Mouse (Mus musculus) hindbrain, postnatal 0 days (tissue): Measurements from ENCODE around the gene Grcc10. TPM values are rescaled to one million over a fixed set of nuclear protein-coding genes. Genes with fewer than 3 reads are reported as not detected.

Experiments
- ATAC-seq: fragments of 200-750 bp; cut with Nextera tagmentation; 2 replicates; pipeline ENCODE4 v1.8.0; 2017; ENCODE audit warnings: mild to moderate bottlenecking, moderate TSS enrichment, moderate library complexity
- DNase-seq: peaks from one replicate; pipeline ENCODE4 v3.0.0-alpha.2; 2015; ENCODE audit warnings: low spot score
- H3K27ac ChIP-seq: fragments of 300-500 bp; sonication (generic); 2 replicates; pipeline ENCODE4 v1.5.1; 2014; ENCODE audit warnings: mild to moderate bottlenecking
- H3K27me3 ChIP-seq: fragments of 300-500 bp; sonication (generic); 2 replicates; pipeline ENCODE4 v1.6.1; 2014; ENCODE audit warnings: low read length, mixed read lengths; ENCODE audit not compliant: insufficient read depth
- H3K36me3 ChIP-seq: fragments of 300-500 bp; sonication (generic); 2 replicates; pipeline ENCODE4 v1.6.1; 2014; ENCODE audit warnings: low read length, mixed read lengths; ENCODE audit not compliant: insufficient read depth
- H3K4me1 ChIP-seq: fragments of 300-500 bp; sonication (generic); 2 replicates; pipeline ENCODE4 v1.6.1; 2014; ENCODE audit warnings: antibody characterized with exemption, low read length, mixed read lengths; ENCODE audit not compliant: insufficient read depth
- H3K4me2 ChIP-seq: fragments of 300-500 bp; sonication (generic); 2 replicates; pipeline ENCODE4 v1.6.1; 2014; ENCODE audit warnings: low read depth, mild to moderate bottlenecking, low read length, moderate library complexity, mixed read lengths
- H3K4me3 ChIP-seq: fragments of 300-500 bp; sonication (generic); 2 replicates; pipeline ENCODE4 v1.5.1; 2014; ENCODE audit warnings: low read length
- H3K9ac ChIP-seq: fragments of 300-500 bp; sonication (generic); replicated peaks from 2 replicates; pipeline ENCODE4 v1.6.1; 2014; ENCODE audit warnings: mild to moderate bottlenecking, low read length, moderate library complexity, mixed read lengths
- H3K9me3 ChIP-seq: fragments of 300-500 bp; sonication (generic); 2 replicates; pipeline ENCODE4 v1.6.1; 2016; ENCODE audit warnings: low read length, mixed read lengths
- CTCF ChIP-seq: IDR thresholded peaks from 2 replicates; pipeline ENCODE4 v1.5.1; 2016; ENCODE audit warnings: antibody characterized with exemption, control low read depth, low read depth
- WGBS: fragments of 180-500 bp; shearing (Covaris S2); extraction: QIAGEN DNeasy Blood & Tissue Kit; methylation state at CpG from one replicate; pipeline ENCODE4 v1.1.7; 2014; 5-methylcytosine and 5-hydroxymethylcytosine counted together
- polyA plus RNA-seq: library from polyadenylated mRNA; unstranded; fragments of >200 nt; fragmentation: Nextera tagmentation; extraction: Ambion mirVana; gene quantifications from 2 replicates; pipeline ENCODE4 v1.2.1, GENCODE M21; 2015
- total RNA-seq: library from RNA; depleted of rRNA; stranded (reverse); fragments of >200 nt; gene quantifications from 2 replicates; pipeline ENCODE4 v1.2.3, GENCODE M21; 2014

Grcc10 gene
- total and polyA plus RNA-seq, 2 experiments from 2014 or later: 212 to 643 TPM

DNA sequence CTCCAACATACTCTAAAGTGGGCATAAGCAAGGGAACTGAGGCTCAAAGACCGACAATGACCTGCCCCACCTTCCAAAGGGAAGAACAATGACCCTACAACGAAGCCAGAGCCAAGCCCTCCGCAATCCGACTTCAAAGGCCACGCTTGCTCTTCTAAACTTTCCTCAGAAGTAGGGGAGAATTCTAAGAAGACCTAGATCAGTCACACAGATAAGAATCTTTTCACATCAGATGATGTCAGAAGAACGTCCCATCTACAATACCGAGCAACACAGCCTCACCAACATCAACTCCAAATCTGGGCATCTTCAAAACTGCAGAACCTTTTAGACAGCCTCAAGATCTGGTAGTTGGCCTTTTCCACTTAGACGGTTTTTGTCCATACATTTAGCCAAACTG is 9.2 kb upstream of the Grcc10 start:
- Histone ChIP-seq H3K4me1 (peaks cover 24% of the 10 kb centered on the region), H3K9me3 (no peaks in the 10 kb centered on the region), H3K27ac (no peak overlapping the region), H3K9ac (no peak overlapping the region), H3K4me2 (no peak overlapping the region), H3K36me3 (peaks cover 15% of the 10 kb centered on the region), H3K27me3 (no peaks in the 10 kb centered on the region), H3K4me3 (no peak overlapping the region)
- 83% methylated on average over 8 of the region's 8 CpGs for WGBS
- no peak for TF ChIP-seq CTCF
- no peak for ATAC-seq
- DNase-seq: no peak

DNA sequence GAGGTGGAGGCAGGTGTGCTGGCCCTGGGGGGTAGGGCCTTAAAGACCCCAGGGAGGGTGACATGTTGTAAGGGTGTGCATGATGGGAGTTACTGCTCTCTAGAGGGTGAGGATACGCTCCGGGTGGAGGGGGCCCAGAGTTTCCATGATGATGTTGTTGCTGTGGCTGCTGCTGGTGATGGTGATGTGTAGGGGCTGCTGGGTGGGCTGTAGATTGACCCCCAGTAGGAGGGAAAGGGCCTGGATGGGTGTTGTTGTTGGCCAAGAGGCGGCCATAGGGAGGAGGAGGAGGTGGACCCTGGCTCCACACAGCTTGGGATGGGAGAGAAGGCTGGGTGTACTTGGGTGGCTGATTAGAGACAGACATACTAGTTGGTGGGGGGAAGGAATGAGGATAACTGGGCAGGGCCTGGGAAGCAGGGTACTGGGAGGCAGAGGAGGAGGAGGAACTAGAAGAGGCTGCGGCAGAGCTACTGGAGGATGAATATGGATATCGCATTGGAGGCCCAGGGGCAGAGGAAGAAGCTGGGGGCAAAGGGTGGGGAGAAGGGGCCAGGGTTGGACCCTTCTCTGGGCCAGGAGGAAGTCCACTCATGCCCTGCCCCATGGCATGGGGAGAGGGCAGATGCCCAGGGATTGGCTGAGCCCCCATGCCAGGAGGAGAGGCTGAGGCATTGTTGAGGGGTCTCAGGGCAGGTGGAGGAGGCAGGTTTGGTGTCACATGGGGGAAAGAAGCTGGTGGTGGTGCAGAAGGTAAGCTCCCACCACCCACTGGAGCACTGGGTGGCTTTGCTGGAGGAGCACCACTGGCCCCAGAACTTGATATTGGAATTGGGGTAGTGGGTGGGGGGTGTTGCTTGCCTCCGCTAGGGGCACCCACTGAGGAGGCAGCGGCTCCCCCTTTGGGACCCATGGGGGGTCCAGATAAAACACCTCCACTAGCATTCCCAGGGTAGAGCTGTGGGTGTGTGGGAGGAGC is 5.8 kb upstream of the Grcc10 start:
- ATAC-seq: no peak; the same call in 1 of the 2 replicates
- Histone ChIP-seq H3K4me1 (peaks cover 6% of the 10 kb centered on the region; the same call in 1 of the 2 replicates), H3K27me3 (no peaks in the 10 kb centered on the region), H3K4me3 (no peak overlapping the region), H3K4me2 (peak overlapping the region; percentile 96), H3K27ac (peak overlapping the region; percentile 87; the same call in 1 of the 2 replicates), H3K9me3 (no peaks in the 10 kb centered on the region), H3K36me3 (peaks cover 25% of the 10 kb centered on the region), H3K9ac (peak overlapping the region; percentile 78; the same call in 1 of the 2 replicates)
- TF ChIP-seq CTCF: no peak
- DNase-seq: no peak
- WGBS: 86% methylated on average over 7 of the region's 7 CpGs

DNA sequence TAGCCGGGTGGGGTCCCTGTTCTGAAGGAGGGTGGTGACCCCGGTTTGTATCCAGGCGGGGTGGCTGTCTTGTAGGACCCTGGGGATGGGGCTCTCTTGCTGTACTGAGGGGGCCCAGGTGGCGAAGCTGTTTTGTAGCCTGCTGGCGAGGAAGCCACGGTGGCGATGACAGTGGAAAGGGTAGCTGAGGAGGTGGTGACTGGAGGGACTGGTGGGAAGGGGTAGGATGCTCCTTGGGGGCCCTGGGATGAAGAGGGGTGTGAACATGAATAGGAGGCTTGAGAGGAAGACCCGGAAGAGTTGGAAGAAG is 5.1 kb upstream of the Grcc10 start:
- peak overlapping the region; percentile 87 for H3K27ac ChIP-seq
- 0 out of 2 replicates have a peak, but pooled peaks have one; percentile 0 for TF ChIP-seq CTCF
- H3K4me3 ChIP-seq: peak overlapping the region; percentile 45
- peak overlapping the region; percentile 78 for H3K9ac ChIP-seq
- H3K4me2 ChIP-seq: peak overlapping the region; percentile 96
- H3K36me3 ChIP-seq: peaks cover 25% of the 10 kb centered on the region
- 14% methylated on average over 8 of the region's 8 CpGs for WGBS
- no peaks in the 10 kb centered on the region for H3K27me3 ChIP-seq
- ATAC-seq (peak; percentile 1), DNase-seq (no peak)
- peaks cover 6% of the 10 kb centered on the region; the same call in 1 of the 2 replicates for H3K4me1 ChIP-seq
- H3K9me3 ChIP-seq: no peaks in the 10 kb centered on the region

DNA sequence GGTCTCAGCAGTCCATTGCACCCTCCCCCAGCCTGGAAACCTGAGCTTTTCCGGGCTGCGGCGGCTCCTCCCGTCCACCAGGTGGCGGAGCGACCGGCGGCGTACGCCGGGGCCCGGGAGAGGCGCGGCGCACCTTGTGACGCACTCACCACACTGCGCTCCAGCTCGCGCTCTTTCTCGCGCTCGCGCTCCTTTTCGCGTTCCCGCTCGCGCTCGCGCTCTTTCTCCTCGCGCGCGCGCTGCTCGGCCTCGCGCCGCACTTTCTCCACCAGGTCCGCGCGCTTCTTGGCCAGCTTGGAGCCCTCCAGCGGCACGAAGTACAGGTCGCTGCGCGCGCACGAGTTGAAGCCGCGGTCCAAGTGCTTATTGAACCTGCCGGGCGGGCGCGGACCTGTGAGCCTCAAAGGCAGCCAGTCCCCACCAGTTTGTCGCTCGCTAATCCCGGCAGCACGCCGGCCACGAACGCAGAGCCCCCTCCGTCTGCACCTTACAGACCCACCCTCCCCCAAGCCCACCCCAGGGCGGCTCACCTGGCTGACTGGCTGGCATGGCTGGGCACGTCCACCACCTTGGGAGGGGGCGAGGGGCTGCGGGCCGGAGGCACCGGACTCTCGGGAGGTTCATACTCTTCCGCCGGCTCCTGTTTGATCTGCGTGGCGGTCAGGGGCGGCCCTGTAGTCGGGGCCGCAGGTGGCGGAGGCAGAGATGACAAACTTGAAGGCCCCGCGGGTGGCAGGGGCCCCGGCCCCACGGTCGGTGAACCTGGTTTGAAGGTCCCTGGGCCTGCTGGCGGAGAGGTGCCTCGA is 4.5 kb upstream of the Grcc10 start:
- peak; percentile 88 for ATAC-seq
- Histone ChIP-seq H3K4me2 (peak overlapping the region; percentile 96), H3K27me3 (no peaks in the 10 kb centered on the region), H3K9ac (peak overlapping the region; percentile 78), H3K9me3 (no peaks in the 10 kb centered on the region), H3K4me1 (peaks cover 6% of the 10 kb centered on the region; the same call in 1 of the 2 replicates), H3K36me3 (peaks cover 25% of the 10 kb centered on the region), H3K4me3 (peak overlapping the region; percentile 45), H3K27ac (peak overlapping the region; percentile 87)
- DNase-seq: peak; percentile 99
- WGBS: under 1% methylated on average over 85 of the region's 85 CpGs
- peak; percentile 75 for TF ChIP-seq CTCF

DNA sequence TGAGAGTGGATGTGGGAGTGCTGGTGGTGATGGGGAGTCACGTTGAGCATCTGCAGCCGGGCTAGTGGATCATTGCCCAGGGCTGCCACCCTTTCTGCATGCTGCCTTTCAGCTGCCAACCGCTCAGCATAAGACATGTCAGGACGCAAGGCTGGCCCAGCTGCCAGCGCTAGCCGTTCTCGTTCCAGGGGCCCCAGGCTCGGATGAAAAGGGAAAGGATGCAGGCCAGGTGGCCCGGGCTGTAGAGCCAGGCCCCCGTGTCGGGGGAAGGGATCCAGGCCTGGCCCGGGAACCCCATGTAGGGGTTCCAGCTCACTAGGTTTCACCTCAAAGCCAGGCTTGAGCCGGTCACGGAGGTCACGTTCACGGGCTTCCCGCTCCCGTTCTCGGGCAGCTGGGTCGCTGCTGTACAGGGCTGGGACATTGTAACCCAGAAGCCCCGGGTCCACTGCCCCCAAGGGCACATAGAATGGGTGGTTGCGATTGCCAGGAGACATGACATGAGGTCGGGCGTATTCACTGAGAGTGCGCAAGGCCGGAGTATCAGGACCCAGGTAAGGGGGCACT is 3.7 kb upstream of the Grcc10 start:
- no peaks in the 10 kb centered on the region for H3K9me3 ChIP-seq
- no peak for TF ChIP-seq CTCF
- no peak for DNase-seq
- peak overlapping the region; percentile 69; the same call in 1 of the 2 replicates for H3K27ac ChIP-seq
- H3K4me1 ChIP-seq: peaks cover 9% of the 10 kb centered on the region; the same call in 1 of the 2 replicates
- H3K27me3 ChIP-seq: no peaks in the 10 kb centered on the region
- H3K4me3 ChIP-seq: peak overlapping the region; percentile 45; the same call in 1 of the 2 replicates
- H3K36me3 ChIP-seq: peaks cover 25% of the 10 kb centered on the region
- 0 out of 2 replicates have a peak overlapping the region, but pooled peaks have one; percentile 23 for H3K9ac ChIP-seq
- WGBS: 67% methylated on average over 26 of the region's 26 CpGs
- no peak for ATAC-seq
- peak overlapping the region; percentile 96 for H3K4me2 ChIP-seq

DNA sequence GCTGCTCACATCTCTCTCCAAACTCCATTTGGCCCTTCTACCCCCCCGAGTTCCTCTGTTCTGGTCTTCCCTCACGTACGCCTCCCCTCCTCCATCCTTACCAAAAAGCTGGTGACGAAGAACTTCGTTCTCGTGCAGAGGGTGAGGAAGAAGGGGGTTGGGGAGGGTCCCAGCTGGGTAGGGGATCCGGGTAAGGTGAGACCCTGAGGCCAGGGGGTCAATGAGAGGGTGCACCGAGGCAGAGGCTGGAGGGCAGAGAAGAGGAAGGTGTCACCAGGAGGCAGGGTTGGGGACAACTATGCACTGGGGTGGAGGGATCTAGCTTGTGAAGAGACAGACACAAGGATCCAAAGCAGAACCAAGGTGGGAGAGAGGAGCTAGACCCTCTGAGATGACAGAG is 2.5 kb upstream of the Grcc10 start:
- Histone ChIP-seq H3K4me3 (no peak overlapping the region), H3K27ac (no peak overlapping the region), H3K36me3 (peaks cover 25% of the 10 kb centered on the region), H3K9me3 (no peaks in the 10 kb centered on the region), H3K9ac (no peak overlapping the region), H3K27me3 (no peaks in the 10 kb centered on the region), H3K4me1 (peaks cover 11% of the 10 kb centered on the region), H3K4me2 (no peak overlapping the region)
- 92% methylated on average over 8 of the region's 8 CpGs for WGBS
- TF ChIP-seq CTCF: no peak
- no peak for DNase-seq
- ATAC-seq: no peak
